Mouse (Mus musculus) macrophage (primary cell): ENCODE results near the gene Prr5l. TPM values are rescaled to one million over a fixed set of nuclear protein-coding genes. Genes with fewer than 3 reads are reported as not detected.

Source experiments
- H3K27ac ChIP-seq: fragments of 350-480 bp; formaldehyde crosslinking; 2 replicates; pipeline ENCODE4 v1.9.0; 2021
- H3K36me3 ChIP-seq: fragments of 350-480 bp; formaldehyde crosslinking; 2 replicates; pipeline ENCODE4 v1.9.0; 2021; ENCODE audit errors: inconsistent target
- H3K4me3 ChIP-seq: fragments of 350-480 bp; formaldehyde crosslinking; 2 replicates; pipeline ENCODE4 v1.9.0; 2021; ENCODE audit errors: inconsistent target
- H3K79me2 ChIP-seq: fragments of 350-480 bp; formaldehyde crosslinking; 2 replicates; pipeline ENCODE4 v1.9.0; 2021; ENCODE audit errors: inconsistent target
- WGBS: methylation state at CpG from one replicate; pipeline ENCODE4 v1.1.7; 2026; ENCODE audit warnings: inconsistent platforms; ENCODE audit not compliant: missing documents; 5-methylcytosine and 5-hydroxymethylcytosine counted together
- polyA plus RNA-seq: library from polyadenylated mRNA; stranded (reverse); fragments of 250-400 nt; gene quantifications from 3 replicates; pipeline ENCODE4 v1.2.4, GENCODE M21; 2018; ENCODE audit warnings: inconsistent platforms

The Prr5l gene
- polyA plus RNA-seq, 1 experiment from 2014 or later = 1.8 TPM

DNA sequence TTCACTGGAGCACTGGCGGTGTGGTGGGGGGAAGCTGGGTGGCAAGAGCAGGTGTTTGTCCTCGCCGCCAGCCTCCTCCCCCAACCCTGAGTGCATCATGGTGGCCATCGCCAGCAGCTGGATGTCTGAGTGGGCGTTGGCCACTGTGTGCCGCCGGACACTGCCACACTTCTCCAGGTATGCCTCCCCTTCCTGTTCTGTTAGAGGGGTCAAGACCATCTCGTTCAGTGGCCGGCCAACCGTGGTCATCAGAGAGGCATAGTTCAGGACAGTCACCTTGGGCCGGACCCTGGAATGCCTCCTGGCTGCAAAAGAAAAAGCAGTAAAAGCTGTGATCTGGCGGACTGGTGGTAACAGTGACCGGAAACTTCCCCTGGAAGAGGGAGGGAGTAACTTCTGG is 165.7 kb downstream of the Prr5l start:
- Histone ChIP-seq H3K36me3 (peaks cover 13% of the 10 kb centered on the region; the same call in 1 of the 2 replicates), H3K79me2 (no peaks in the 10 kb centered on the region), H3K27ac (no peak overlapping the region), H3K4me3 (no peak overlapping the region)
- WGBS = 94% methylated on average over 13 of the region's 13 CpGs

DNA sequence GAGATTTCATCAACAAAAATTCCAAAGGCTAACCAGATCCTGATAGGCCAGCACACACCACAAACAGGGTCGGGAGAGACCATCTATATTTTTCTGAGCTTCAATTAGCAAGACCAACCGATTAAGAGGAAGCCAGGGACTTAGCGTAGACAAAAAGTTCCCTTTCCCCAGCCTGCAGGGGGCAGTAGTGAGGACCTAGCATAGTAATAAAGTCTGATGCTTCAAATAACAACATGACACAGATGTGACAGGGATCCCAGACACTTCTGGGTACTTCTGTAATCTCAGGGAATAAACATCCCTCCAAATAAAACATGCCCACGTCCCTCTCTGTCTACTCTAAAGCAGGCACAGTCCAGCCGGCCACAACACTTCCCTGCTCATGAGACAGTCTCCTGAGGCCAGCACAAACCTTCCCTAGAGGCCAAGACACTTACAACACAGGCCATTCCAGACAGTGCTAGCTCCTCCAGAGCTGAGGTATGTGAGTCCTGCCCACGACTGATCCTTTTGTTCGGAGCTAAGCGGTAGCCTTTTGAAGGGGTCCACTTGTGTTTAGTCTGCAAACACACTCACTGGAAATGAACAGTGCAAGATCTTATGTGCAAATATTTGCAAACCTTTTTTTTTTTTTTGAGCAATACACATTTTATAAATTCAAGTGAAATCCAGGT is 167.0 kb downstream of the Prr5l start:
- 85% methylated on average over 7 of the region's 8 CpGs for whole genome bisulfite sequencing
- no peak overlapping the region for H3K4me3 ChIP-seq
- peaks cover 13% of the 10 kb centered on the region; the same call in 1 of the 2 replicates for H3K36me3 ChIP-seq
- no peak overlapping the region for H3K27ac ChIP-seq
- H3K79me2 ChIP-seq = no peaks in the 10 kb centered on the region

DNA sequence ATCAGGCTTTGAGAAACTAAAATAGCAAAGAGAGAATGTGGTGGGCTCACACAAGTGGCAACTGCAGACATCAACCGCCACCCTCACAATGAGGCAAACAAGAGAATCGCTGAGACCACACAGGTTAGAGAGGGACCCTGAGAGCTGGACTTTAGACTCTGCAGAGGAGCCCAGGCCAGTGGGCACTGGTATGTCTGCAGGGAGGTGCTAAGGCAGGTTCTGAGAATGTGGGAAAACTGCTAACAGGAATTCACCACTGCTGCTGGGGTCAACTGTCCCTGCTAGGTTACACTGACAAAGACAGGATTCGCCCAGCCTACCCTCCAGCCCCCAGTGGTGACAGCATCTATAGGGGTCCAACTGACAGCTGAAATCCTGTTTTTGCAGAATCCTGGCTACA is 171.2 kb downstream of the Prr5l start:
- Histone ChIP-seq H3K4me3 (no peak overlapping the region), H3K79me2 (no peaks in the 10 kb centered on the region), H3K27ac (no peak overlapping the region), H3K36me3 (peaks cover 1% of the 10 kb centered on the region; the same call in 1 of the 2 replicates)
- 98% methylated on average over 3 of the region's 3 CpGs for WGBS

DNA sequence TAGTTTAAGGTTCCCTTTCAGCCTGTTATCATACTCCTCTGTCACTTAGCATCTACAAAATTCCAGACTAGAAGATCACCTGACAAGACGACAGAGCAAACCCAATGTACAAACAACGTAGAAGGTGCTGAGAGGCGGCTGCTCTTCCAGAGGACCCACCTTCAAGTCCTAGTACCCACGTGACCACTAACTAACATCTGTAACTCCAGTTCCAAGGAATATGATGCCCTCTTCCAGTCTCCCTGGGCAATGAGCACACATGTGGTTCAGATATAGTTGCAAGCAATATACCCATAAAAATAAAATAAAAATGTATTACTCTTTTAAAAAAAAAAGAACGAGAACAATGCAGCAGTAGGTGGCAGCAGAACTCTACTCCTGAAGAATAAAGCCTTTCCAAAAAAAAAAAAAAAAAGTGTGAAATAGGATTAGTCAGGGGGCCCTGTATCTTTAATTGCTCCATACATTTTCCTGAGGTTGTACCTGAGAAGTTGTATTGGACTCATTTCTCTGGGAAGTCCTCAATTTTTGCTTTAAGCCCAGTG is 176.8 kb downstream of the Prr5l start:
- Histone ChIP-seq H3K4me3 (no peak overlapping the region), H3K79me2 (no peaks in the 10 kb centered on the region), H3K27ac (no peak overlapping the region), H3K36me3 (no peaks in the 10 kb centered on the region)
- 64% methylated on average over 5 of the region's 5 CpGs for WGBS

DNA sequence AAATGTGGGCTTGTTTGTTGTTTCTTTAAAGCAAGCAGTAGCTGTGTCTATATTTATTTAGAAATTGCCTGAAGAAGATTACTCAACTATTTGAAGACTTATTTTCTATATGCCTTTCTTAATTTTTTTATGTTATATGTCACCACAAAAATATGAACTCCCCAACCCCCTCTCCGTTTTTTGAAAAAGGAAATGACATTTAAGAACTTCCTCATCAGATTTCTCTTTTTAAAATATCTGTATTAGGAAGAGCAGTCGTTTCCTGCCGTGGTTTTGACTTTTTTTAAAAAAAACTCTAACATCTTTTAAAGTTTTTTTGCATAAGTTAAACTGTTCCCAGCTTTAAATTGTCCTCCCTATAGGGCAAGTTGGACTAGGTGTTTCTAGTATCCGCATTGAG is 183.5 kb downstream of the Prr5l start:
- WGBS = 23% methylated on average over 4 of the region's 4 CpGs
- Histone ChIP-seq H3K36me3 (peaks cover 17% of the 10 kb centered on the region; the same call in 1 of the 2 replicates), H3K79me2 (peaks cover 7% of the 10 kb centered on the region; the same call in 1 of the 2 replicates), H3K4me3 (no peak overlapping the region), H3K27ac (peak overlapping the region; percentile 66)

DNA sequence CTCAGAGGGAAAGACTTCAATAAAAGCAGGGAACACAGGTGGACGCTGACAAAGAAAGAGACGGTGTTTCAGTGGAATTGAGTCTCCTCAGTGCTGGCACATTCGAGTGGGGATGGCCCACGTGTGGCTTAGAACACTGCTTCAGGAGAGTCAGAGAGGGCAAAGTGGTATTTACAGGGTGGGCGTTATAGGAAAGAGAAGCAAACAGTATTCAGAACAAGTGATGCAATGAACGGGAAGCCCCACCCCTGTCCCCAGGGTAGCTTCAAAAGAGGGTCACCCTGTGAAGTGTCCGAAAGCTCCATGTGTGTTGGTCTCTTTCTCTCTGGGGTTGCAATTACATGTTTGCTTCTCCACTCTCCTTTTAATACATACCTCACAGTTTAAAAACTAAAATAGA is 187.2 kb downstream of the Prr5l start:
- Histone ChIP-seq H3K36me3 (peaks cover 39% of the 10 kb centered on the region), H3K4me3 (no peak overlapping the region), H3K27ac (no peak overlapping the region), H3K79me2 (peaks cover 7% of the 10 kb centered on the region; the same call in 1 of the 2 replicates)
- 94% methylated on average over 7 of the region's 7 CpGs for WGBS

DNA sequence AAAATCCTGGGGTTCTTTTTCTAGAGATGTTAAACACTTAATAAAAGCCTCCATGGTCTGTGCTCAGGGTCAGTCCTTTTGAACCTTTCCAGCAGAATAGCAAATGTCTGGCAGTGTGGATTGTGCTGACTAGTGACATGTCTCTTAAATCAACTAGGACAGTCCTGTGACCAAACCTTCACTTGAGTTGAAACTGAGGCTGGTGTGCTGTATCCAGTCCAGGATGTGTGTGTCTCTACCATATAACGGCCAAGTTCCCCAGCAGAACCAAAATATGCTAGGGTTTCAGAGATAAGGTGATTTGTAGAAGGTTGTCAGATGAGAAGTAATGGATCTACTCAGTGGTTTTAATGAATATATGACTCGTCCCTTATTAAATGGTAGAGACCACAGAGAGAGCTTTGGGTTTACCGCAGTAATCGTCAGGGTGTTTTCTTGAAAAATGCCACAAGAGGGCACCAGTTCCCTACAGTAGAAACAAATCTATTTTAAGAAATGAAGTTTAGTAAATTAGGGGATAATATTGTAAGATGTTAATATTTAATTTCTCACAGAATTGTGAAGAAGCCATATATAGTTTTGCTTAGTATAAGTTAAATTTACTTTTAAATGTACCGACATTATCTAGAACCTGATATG is 189.1 kb downstream of the Prr5l start:
- peaks cover 54% of the 10 kb centered on the region for H3K36me3 ChIP-seq
- 55% methylated on average over 5 of the region's 5 CpGs for WGBS
- H3K27ac ChIP-seq = no peak overlapping the region

DNA sequence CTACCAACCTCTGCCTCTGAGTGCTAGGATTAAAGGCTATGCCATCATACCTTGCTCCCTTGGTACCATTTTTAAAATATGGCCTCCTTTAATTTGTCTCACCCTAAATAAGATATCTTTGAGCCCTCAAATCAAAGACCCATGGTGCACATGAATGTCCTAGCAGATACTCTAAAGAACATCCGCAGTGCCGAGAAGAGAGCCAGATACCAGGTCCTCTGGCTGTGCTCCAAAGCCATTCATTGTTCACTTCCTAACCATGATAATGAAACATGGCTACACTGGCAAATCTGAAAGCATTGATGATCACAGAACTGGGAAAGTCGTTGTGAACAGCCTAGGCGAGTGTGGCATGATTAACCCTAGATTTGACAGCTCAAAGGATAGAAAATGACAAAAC is 189.8 kb downstream of the Prr5l start:
- Histone ChIP-seq H3K79me2 (peaks cover 7% of the 10 kb centered on the region; the same call in 1 of the 2 replicates), H3K36me3 (peaks cover 61% of the 10 kb centered on the region), H3K4me3 (no peak overlapping the region), H3K27ac (no peak overlapping the region)
- whole genome bisulfite sequencing = 80% methylated on average over 4 of the region's 4 CpGs

More for the DNA sequence above, 189.1 kb downstream of the Prr5l start:
- Histone ChIP-seq H3K4me3 (no peak overlapping the region), H3K79me2 (peaks cover 7% of the 10 kb centered on the region; the same call in 1 of the 2 replicates)

DNA sequence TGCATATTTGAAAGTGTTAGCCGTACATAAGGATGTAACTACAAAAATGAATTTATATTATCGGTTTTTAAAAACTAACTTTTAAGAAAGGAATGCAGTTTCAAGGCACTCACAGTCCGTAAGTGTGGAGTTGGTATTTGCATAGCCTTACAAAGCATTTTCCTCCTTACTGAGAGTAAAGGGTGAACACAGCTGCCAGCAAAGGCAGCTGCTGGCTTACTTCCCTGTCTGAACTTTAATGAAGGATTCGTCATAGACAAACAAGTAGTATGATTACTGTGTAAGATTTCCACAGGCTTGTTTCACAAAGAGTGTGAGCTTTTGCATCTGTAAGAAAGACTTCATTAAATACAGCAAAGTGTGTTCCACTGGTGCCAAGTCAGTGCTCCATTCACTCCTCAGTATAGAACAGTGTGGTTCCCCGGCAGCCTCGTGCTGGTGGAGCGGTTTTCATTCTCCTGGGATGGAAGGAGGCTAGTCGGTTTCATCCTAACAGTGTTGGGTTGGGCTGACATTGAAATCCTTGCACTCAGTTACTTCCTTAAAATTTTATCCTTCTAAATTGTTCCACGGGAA is 192.5 kb downstream of the Prr5l start:
- Histone ChIP-seq H3K4me3 (no peak overlapping the region), H3K27ac (no peak overlapping the region), H3K36me3 (peaks cover 62% of the 10 kb centered on the region), H3K79me2 (0 out of 2 replicates have a peak, but pooled peaks cover 2% of the 10 kb centered on the region)
- WGBS = 93% methylated on average over 9 of the region's 9 CpGs

DNA sequence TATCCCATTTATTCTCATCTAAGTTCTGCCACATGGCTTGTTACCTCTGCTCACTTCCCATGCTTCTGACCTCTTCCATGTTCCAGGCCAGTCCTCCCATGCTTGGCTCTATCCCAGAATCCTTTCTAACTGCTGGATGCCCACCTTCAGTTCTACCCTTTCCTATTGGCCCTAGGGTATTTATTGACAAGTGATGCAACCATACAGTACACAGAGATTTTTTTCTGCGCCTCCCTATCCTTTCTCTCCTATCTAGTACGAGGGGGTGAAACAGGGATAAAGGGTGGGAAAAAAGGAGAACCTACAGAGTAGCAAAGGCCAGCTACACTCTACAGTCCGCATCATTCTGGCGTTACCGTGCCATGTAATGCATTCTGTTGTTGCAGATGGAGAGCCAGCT is 194.8 kb downstream of the Prr5l start:
- 91% methylated on average over 5 of the region's 5 CpGs for WGBS
- H3K4me3 ChIP-seq = no peak overlapping the region
- peaks cover 66% of the 10 kb centered on the region for H3K36me3 ChIP-seq
- peaks cover 21% of the 10 kb centered on the region for H3K79me2 ChIP-seq
- H3K27ac ChIP-seq = no peak overlapping the region

DNA sequence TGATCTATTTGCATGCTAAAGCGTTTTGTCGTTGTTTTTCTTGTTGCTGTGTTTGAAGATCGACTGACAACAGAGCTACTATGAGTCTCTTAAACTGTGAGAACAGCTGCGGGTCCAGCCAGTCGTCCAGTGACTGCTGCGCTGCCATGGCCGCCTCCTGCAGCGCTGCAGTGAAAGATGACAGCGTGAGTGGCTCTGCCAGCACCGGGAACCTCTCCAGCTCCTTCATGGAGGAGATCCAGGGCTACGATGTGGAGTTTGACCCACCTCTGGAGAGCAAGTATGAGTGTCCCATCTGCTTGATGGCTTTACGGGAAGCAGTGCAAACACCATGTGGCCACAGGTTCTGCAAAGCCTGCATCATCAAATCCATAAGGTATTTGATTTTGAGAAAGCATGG is 198.4 kb downstream of the Prr5l start:
- WGBS = 94% methylated on average over 12 of the region's 12 CpGs
- H3K4me3 ChIP-seq = no peak overlapping the region
- peaks cover 57% of the 10 kb centered on the region for H3K79me2 ChIP-seq
- H3K27ac ChIP-seq = no peak overlapping the region
- peaks cover 36% of the 10 kb centered on the region for H3K36me3 ChIP-seq

DNA sequence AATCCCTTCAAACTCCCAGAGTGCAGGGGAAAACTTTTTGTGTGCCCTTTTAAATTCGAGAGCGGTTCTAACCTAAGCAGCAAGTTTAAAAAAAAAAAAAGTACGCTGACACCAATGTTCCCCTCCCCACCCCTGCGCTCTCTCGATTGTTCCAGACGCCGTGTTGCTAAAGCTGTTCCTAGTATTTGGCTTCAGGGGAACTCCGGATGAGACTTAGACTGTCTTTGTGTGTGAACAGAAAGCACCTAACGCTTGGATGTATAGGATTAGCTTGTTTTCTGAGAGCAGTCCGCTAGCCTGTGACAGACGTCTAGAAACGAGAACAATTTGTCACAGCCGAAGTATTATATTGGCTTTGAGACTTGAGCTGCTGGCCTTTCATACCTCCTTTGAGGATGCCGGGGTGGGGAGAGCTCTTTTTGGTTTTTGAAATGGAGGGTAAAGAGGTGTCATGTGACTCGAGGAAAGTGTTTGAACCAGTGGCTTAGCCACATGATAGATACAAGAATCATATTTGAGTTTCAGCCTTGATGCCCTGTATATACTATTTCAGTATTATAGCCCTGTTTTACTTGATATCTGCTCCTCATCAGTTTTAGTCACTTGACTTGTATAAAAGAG is 203.6 kb downstream of the Prr5l start:
- 0 out of 2 replicates have a peak, but pooled peaks cover 3% of the 10 kb centered on the region for H3K36me3 ChIP-seq
- peaks cover 59% of the 10 kb centered on the region for H3K79me2 ChIP-seq
- H3K4me3 ChIP-seq = peak overlapping the region; percentile 84
- H3K27ac ChIP-seq = no peak overlapping the region
- WGBS = 2% methylated on average over 15 of the region's 15 CpGs

DNA sequence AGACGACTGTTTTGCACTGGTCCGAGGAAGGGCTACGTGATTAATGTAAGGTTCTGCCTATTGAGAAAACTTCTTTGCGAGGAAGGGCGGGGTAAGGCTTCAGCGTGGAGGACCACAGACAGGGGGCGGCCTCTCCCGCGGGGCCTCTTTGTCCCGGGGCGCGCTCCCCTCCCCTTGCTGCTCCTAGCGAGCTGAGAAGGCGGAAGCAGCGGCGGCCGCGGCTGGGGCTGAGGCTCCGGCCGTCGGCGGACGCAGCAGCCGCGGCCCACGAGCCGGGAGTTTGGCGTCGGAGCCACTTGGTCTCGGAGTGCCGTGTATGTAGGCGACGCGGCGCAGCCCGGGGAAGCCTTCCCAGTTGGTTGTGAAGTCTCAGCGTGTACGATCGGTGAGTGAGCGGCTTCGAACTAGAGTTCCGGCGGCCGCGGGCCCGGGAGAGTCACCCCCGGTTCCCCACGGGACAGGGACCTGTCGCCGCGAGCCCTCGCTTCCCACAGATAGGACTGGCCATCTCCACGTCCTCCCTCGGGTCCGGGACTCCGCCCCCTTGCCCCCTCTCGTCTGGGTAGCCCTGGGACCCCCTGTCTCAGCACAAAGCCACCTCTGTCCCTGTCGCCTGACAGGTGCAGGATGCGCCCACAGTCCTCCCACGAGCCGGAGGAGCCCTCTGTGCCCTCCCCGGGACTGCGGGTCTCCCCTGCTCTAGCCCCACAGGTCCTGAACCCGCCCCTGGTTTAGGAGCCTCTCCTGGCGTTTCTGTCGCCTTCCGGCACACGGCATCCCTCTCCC is 204.4 kb downstream of the Prr5l start, which contains the start of gene Traf6:
Gene Traf6 (plus strand): TSS at position 194 of the 786 bp plus-strand sequence.
- Histone ChIP-seq H3K27ac (no peak within 1 kb of the TSS), H3K36me3 (no peaks in the 10 kb centered on the region), H3K4me3 (peak within 1 kb of the TSS; percentile 84), H3K79me2 (peaks cover 51% of the 10 kb centered on the region)
- 1% methylated on average over 61 of the region's 68 CpGs for WGBS

DNA sequence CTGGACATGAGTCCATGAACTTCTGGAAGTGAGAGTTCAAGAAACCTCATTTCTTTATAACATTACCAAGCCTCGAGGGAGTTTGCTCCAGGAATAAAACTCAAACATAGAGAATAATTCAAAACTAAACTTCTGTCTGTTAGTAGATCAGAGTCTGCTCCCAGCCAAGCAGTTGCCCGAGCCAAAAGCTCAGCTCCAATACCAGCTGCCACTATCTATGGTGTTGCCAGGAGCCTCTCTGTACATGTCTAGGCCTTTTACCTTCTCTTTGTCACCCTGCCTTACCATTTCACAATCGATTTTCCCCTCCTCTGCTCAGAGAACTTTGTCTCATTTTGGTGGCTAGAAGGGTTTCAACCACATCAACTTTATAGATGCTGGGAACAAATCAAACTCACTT is 209.3 kb downstream of the Prr5l start:
- H3K36me3 ChIP-seq = no peaks in the 10 kb centered on the region
- 71% methylated on average over 3 of the region's 3 CpGs for WGBS
- H3K79me2 ChIP-seq = peaks cover 2% of the 10 kb centered on the region
- no peak overlapping the region for H3K27ac ChIP-seq
- no peak overlapping the region for H3K4me3 ChIP-seq
